Mouse (Mus musculus) heart, postnatal 0 days (tissue): ENCODE results near the gene Acacb. TPM values are rescaled to one million over a fixed set of nuclear protein-coding genes. Genes with fewer than 3 reads are reported as not detected.

Source experiments
- ATAC-seq: fragments of 200-750 bp; cut with Nextera tagmentation; 2 replicates; pipeline ENCODE4 v1.8.0; 2017; ENCODE audit warnings: low read depth, moderate number of reproducible peaks, moderate library complexity; ENCODE audit not compliant: insufficient read depth
- DNase-seq: peaks from one replicate; pipeline ENCODE4 v3.0.0-alpha.2; 2016; ENCODE audit warnings: low spot score
- H3K27ac ChIP-seq: fragments of 300-500 bp; sonication (generic); 2 replicates; pipeline ENCODE4 v1.5.1; 2014; ENCODE audit warnings: low read depth, mild to moderate bottlenecking
- H3K27me3 ChIP-seq: fragments of 300-500 bp; sonication (generic); 2 replicates; pipeline ENCODE4 v1.6.1; 2014; ENCODE audit warnings: low read length, mixed read lengths; ENCODE audit not compliant: control insufficient read depth, insufficient read depth
- H3K36me3 ChIP-seq: fragments of 300-500 bp; sonication (generic); replicated peaks from 2 replicates; pipeline ENCODE4 v1.6.1; 2014; ENCODE audit warnings: low read length, mixed read lengths; ENCODE audit not compliant: control insufficient read depth, insufficient read depth
- H3K4me1 ChIP-seq: fragments of 300-500 bp; sonication (generic); 2 replicates; pipeline ENCODE4 v1.6.1; 2014; ENCODE audit warnings: antibody characterized with exemption; ENCODE audit not compliant: control insufficient read depth, insufficient read depth
- H3K4me2 ChIP-seq: fragments of 300-500 bp; sonication (generic); 2 replicates; pipeline ENCODE4 v1.6.1; 2014; ENCODE audit warnings: low read depth, mild to moderate bottlenecking, low read length, moderate library complexity
- H3K4me3 ChIP-seq: fragments of 300-500 bp; sonication (generic); 2 replicates; pipeline ENCODE4 v1.5.1; 2014; ENCODE audit warnings: low read depth, low read length
- H3K9ac ChIP-seq: fragments of 300-500 bp; sonication (generic); replicated peaks from 2 replicates; pipeline ENCODE4 v1.6.1; 2014; ENCODE audit warnings: low read depth, low read length, mixed read lengths
- H3K9me3 ChIP-seq: fragments of 300-500 bp; sonication (generic); replicated peaks from 2 replicates; pipeline ENCODE4 v1.6.1; 2016; ENCODE audit warnings: low read length; ENCODE audit not compliant: control insufficient read depth
- CTCF ChIP-seq: IDR thresholded peaks from 2 replicates; pipeline ENCODE4 v1.5.1; 2016; ENCODE audit warnings: antibody characterized with exemption, control low read depth, low read depth
- EP300 ChIP-seq: IDR thresholded peaks from 2 replicates; pipeline ENCODE4 v1.6.1; 2016; ENCODE audit warnings: antibody characterized with exemption, low read depth
- WGBS: fragments of 180-500 bp; shearing (Covaris S2); extraction: QIAGEN DNeasy Blood & Tissue Kit; methylation state at CpG from one replicate; pipeline ENCODE4 v1.1.7; 2014; 5-methylcytosine and 5-hydroxymethylcytosine counted together
- polyA plus RNA-seq: library from polyadenylated mRNA; unstranded; fragments of >200 nt; fragmentation: Nextera tagmentation; extraction: Ambion mirVana; gene quantifications from 2 replicates; pipeline ENCODE4 v1.2.1, GENCODE M21; 2015
- total RNA-seq: library from RNA; depleted of rRNA; stranded (reverse); fragments of >200 nt; gene quantifications from 2 replicates; pipeline ENCODE4 v1.2.3, GENCODE M21; 2014; ENCODE audit warnings: low replicate concordance

Gene Acacb
- total and polyA plus RNA-seq, 2 experiments from 2014 or later: 17.5 to 70.1 TPM

GRCm38 (mm10) chr5:114228901-114229300, 82.6 kb downstream of the Acacb start:
- 79% methylated on average over 5 of the region's 5 CpGs for WGBS
- TF ChIP-seq CTCF: no peak
- TF ChIP-seq EP300: no peak
- Histone ChIP-seq H3K9me3 (peaks cover 5% of the 10 kb centered on the region; the same call in 1 of the 2 replicates), H3K4me1 (no peaks in the 10 kb centered on the region), H3K4me2 (no peak overlapping the region), H3K36me3 (peaks cover 97% of the 10 kb centered on the region), H3K9ac (no peak overlapping the region), H3K27ac (no peak overlapping the region), H3K27me3 (no peaks in the 10 kb centered on the region), H3K4me3 (no peak overlapping the region)
- DNase-seq: no peak
- no peak for ATAC-seq

DNA sequence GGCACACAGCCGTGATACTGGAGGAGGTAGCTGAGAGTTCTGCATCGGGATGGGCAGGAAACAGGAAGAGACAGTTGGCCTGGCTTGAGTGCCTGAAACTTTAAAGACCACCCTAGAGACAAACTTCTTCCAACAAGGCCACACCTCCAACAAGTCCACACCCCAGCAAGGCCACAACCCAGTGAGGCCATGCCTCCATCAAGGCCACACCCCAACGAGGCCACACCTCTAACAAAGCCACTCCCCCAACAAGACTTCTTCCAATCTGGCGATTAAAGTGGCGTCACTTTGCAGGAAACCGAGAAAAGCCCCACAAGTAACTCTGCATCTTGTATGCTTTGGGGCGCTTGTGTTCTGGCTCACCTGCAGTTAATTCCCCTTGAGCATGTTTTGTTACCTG, 92.6 kb downstream of the Acacb start:
- no peak overlapping the region for H3K4me3 ChIP-seq
- no peaks in the 10 kb centered on the region for H3K4me1 ChIP-seq
- TF ChIP-seq EP300 (no peak), CTCF (no peak)
- ATAC-seq (no peak), DNase-seq (no peak)
- peaks cover 59% of the 10 kb centered on the region for H3K36me3 ChIP-seq
- 37% methylated on average over 7 of the region's 7 CpGs for WGBS
- H3K4me2 ChIP-seq: no peak overlapping the region
- no peaks in the 10 kb centered on the region for H3K27me3 ChIP-seq
- no peak overlapping the region for H3K9ac ChIP-seq
- no peaks in the 10 kb centered on the region for H3K9me3 ChIP-seq
- H3K27ac ChIP-seq: no peak overlapping the region

- no peaks in the 10 kb centered on the region for H3K9me3 ChIP-seq
- WGBS: 66% methylated on average over 14 of the region's 14 CpGs
Observed at GRCm38 (mm10) chr5:114239737-114240136, 93.4 kb downstream of the Acacb start.

DNA sequence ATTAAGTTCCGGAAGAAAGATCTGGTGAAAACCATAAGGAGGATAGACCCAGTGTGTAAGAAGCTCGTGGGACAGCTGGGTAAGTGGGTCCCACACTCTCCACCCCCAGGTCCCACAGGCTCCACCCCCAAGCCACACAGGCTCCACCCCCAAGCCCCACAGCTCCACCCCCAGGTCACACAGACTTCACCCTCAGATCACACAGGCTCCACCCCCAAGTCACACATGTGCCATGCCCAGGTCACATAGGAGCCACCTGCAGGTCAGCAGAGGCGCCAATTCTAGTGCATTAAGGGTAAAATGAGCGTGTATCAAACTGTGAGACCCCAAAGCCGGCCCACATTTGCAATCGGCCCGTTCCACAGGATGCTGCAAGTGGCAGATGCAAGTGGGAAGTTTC, 100.1 kb downstream of the Acacb start:
- no peaks in the 10 kb centered on the region for H3K27me3 ChIP-seq
- no peak overlapping the region for H3K27ac ChIP-seq
- 78% methylated on average over 7 of the region's 7 CpGs for WGBS
- ATAC-seq: no peak
- no peak for DNase-seq
- no peaks in the 10 kb centered on the region for H3K4me1 ChIP-seq
- no peak overlapping the region for H3K9ac ChIP-seq
- TF ChIP-seq EP300 (no peak), CTCF (no peak)
- no peak overlapping the region for H3K4me3 ChIP-seq
- H3K36me3 ChIP-seq: peaks cover 72% of the 10 kb centered on the region
- no peak overlapping the region for H3K4me2 ChIP-seq
- H3K9me3 ChIP-seq: no peaks in the 10 kb centered on the region

More at GRCm38 (mm10) chr5:114239737-114240136, 93.4 kb downstream of the Acacb start:
- Histone ChIP-seq H3K4me2 (no peak overlapping the region), H3K9ac (no peak overlapping the region), H3K4me1 (no peaks in the 10 kb centered on the region), H3K27ac (no peak overlapping the region), H3K4me3 (no peak overlapping the region), H3K36me3 (peaks cover 56% of the 10 kb centered on the region), H3K27me3 (no peaks in the 10 kb centered on the region)
- ATAC-seq (no peak), DNase-seq (no peak)
- TF ChIP-seq CTCF: no peak
- no peak for TF ChIP-seq EP300

DNA sequence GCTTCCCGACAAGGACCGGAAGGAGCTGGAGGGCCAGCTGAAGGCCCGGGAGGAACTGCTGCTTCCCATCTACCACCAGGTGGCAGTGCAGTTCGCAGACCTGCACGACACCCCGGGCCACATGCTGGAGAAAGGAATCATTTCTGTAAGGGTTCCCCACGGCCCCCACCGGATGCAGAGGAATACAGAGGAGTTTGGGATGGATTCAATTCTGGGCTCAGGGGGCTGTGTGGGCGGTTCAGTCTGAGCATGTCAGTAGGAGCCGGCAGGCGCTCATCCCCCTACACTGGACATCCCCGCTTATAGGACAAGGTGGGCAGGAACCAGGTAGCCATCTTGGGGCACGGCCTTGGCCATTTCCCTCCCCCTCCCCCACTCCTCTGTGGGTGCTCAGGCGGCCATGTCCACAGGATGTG, 101.8 kb downstream of the Acacb start:
- Histone ChIP-seq H3K36me3 (peaks cover 55% of the 10 kb centered on the region), H3K4me2 (no peak overlapping the region)

GRCm38 (mm10) chr5:114259495-114259894, 113.2 kb downstream of the Acacb start:
- 62% methylated on average over 10 of the region's 10 CpGs for WGBS
- no peaks in the 10 kb centered on the region for H3K9me3 ChIP-seq
- TF ChIP-seq EP300 (no peak), CTCF (no peak)
- H3K4me2 ChIP-seq: no peak overlapping the region
- no peaks in the 10 kb centered on the region for H3K36me3 ChIP-seq
- ATAC-seq: no peak
- no peak overlapping the region for H3K9ac ChIP-seq
- H3K27me3 ChIP-seq: no peaks in the 10 kb centered on the region; the same call in 1 of the 2 replicates
- H3K4me3 ChIP-seq: no peak overlapping the region
- no peak overlapping the region for H3K27ac ChIP-seq
- H3K4me1 ChIP-seq: no peaks in the 10 kb centered on the region
- DNase-seq: no peak

More for the DNA sequence above, 101.8 kb downstream of the Acacb start:
- Histone ChIP-seq H3K9me3 (no peaks in the 10 kb centered on the region), H3K9ac (no peak overlapping the region), H3K4me1 (no peaks in the 10 kb centered on the region), H3K4me3 (no peak overlapping the region), H3K27me3 (no peaks in the 10 kb centered on the region), H3K27ac (no peak overlapping the region)
- 19% methylated on average over 13 of the region's 14 CpGs for WGBS
- peak; percentile 86 for TF ChIP-seq CTCF
- TF ChIP-seq EP300: no peak
- ATAC-seq: peak; percentile 50
- peak; percentile 60 for DNase-seq
